Mouse (Mus musculus): ENCODE results near the gene Hist1h1t.
A peak's percentile ranks its signal among the peaks of the same experiment; 100 is the strongest.
"Not testable (repeated sequence)": the region's sequence is repeated elsewhere in the genome, so short reads cannot be mapped to it uniquely, and the experiment has no call there.

Hist1h1t gene

DNA sequence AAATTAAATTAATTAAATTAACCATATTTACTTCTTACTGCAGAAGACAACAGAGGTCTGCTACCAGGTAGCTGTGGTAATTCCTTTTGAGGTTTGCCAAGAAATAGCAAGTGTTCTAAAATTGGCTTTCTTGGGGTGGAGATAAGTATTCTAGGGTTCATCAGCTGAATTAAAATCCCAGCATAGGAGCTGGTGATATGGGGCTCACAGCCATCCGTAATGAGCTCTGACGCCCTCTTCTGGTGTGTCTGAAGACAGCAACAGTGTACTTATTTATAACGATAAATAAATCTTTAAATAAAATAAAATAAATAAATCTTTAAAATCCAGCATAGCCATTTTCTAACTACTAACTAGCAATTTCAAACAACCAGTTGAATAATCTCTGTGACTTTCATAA is 4.2 kb downstream of the Hist1h1t start:
- no peak for DNase-seq (ENCODE audit: low spot score in 2 of 2)

DNA sequence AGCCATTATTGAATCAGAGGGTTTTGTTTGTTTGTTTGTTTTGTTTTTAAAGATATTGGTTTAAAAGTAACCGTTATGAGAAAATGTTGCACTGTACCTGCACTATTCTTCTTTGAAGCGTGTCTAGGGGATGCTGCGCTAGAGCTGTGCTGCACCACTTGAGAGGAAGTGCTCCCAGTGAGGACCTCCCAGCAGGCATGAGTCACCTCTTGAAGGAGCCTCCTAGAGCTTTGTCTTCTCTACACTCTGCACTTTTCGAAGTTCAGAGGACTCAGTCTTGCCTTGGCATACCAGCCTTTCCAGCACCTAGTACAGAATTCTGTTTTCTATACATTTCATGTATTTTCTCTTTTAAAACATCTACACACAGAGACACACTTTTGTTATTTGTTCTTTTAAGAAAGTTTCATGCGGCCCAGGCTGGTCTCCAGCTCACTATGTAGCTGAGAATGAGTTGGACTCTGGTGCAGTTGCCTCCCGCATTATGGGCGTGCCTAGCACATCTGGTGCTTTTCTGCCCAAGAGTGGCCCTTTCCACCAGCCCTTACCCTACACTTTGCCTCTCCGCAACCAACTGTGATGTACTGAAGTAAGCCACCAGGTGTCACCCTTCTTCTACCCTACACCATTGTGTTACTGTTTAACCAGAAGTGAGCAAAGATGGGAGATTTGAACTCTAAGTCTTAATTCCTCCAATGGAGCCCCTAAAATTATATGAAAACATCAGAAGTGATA is 5.3 kb downstream of the Hist1h1t start:
- peak; percentile 78 to 80 for DNase-seq (ENCODE audit: low spot score in 2 of 2)

- DNase-seq (ENCODE audit: low spot score in 2 of 2) = no peak
These were observed 6.6 kb downstream of the Hist1h1t start for GRCm38 (mm10) chr13:23702220-23702619.

DNA sequence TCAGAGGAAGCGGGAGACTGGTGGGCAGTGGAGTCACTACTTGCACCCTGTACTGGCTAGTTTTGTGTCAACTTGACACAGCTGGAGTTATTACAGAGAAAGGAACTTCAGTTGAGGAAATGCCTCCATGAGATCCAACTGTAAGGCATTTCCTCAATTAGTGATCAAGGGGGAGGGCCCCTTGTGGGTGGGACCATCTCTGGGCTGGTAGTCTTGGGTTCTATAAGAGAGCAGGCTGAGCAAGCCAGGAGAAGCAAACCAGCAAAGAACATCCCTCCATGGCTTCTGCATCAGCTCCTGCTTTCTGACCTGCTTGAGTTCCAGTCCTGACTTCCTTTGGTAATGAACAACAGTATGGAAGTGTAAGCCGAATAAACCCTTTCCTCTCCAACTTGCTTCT is 7.2 kb downstream of the Hist1h1t start:
- not testable (repeated sequence) for DNase-seq (ENCODE audit: low spot score in 2 of 2)

- peak in 1 of 2 experiments; percentile 17 for DNase-seq (ENCODE audit: low spot score in 2 of 2)
These were observed 10.2 kb downstream of the Hist1h1t start for GRCm38 (mm10) chr13:23705751-23706356.

GRCm38 (mm10) chr13:23706771-23707170 is 11.2 kb downstream of the Hist1h1t start:
- DNase-seq (ENCODE audit: low spot score in 2 of 2) = peak in 1 of 2 experiments; percentile 15

DNA sequence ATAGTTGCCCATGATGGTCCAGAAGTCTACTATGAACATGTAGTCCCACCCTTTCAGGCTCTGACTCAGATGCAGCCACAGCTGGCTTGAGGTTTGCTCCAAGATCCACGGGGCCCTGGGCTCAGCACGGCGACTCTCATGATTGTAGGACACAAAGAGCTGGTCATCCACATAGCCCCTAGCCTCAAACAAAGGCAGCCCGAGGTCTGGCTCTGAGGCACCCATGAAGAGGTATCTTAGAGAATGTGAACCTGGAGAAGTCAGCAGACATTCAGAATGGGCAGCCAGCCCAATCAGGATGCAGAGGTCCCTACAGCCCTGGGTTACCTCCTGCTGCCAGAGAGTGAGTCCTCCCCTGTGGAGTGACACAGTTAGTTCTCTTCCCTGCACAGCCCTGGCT is 12.4 kb downstream of the Hist1h1t start:
- peak in 1 of 2 experiments; percentile 13 for DNase-seq (ENCODE audit: low spot score in 2 of 2)

DNA sequence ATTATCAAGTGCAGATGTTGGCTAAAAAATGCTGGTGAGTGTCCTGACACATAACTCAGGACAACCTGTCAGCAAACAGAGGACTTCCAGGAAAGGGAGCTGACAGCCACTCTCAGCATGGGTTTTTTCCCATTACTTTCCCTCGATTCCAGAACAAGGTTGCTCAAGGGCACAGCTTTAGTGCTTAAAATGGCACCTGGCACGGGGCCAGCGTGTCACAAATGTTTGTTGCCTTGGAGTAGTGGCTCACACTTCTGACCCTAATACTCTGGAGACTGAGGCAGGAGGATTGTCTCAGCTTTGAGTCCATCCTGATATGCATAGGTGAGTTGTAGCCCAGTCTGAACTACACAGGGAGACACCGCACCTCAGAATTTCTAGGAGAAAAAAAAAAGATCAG is 13.0 kb downstream of the Hist1h1t start:
- peak in 1 of 2 experiments; percentile 12 for DNase-seq (ENCODE audit: low spot score in 2 of 2)

DNA sequence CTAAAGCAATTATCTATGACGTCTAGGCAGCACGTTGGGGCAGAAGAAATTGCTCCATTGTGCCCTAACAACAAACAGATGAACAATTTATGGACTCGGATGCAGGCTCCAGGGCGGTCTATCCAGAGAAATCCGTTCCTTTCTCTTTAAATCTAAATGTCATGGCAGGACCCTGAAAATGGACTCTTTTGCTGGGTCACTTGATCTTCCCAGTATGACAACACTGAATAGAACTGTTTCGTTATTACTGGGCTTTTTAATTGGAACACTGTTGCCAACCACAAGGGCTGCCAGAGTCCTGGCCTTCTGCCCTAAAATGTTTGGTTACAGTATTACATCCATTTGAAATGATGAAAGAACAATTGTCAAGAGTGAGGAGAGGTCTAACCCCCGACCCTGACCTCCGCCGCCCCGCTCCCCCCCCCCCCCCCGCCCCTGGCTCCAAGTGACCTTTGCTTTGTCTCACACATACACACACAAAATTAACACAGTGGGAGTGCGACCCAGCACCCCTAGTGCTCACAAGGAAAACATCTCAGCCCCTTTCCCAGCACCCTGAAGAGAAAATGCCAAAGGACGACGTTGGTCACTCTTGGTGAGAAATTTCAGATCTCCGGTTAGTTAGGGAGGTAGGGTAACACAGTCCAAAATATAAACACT is 14.2 kb downstream of the Hist1h1t start:
- peak in 1 of 2 experiments; percentile 17 for DNase-seq (ENCODE audit: low spot score in 2 of 2)

DNA sequence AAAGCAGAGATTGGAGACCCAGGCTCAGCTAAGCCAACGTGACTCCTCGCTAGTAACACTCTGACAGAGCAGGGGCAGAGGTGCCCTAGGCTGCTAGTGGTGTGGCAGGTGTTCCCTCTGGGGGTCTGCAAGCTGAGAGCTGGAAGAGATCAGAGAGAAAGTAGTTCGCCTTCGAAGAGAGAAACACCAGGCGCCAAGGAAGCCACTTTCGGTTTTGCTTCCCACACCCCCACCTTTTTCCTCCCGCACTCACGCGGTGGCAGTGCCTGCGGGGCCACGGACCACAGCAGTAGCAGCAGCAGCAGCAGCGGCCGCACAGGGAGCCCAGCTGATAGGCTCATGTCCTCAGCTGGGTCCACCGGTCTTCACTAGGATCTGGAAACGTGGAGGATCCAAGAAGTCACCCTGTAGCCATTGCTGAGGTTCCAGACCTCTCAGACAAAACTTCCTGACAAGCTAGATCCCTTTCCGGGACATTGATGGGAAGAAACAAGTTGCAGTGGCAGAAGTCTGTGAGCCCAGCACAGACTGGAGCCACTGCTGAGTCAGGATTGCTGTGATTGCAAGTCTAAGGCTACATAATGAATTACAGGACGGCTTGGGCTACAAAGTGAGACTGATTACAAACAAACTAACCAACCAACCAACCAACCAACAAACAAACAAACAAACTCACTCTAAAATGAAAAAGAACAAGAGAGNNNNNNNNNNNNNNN is 14.9 kb downstream of the Hist1h1t start, which contains the start of gene Hfe:
Gene Hfe (minus strand): TSS at position 481 of the 716 bp plus-strand sequence.
- peak in 1 of 2 experiments; percentile 39 for DNase-seq (ENCODE audit: low spot score in 2 of 2)

DNA sequence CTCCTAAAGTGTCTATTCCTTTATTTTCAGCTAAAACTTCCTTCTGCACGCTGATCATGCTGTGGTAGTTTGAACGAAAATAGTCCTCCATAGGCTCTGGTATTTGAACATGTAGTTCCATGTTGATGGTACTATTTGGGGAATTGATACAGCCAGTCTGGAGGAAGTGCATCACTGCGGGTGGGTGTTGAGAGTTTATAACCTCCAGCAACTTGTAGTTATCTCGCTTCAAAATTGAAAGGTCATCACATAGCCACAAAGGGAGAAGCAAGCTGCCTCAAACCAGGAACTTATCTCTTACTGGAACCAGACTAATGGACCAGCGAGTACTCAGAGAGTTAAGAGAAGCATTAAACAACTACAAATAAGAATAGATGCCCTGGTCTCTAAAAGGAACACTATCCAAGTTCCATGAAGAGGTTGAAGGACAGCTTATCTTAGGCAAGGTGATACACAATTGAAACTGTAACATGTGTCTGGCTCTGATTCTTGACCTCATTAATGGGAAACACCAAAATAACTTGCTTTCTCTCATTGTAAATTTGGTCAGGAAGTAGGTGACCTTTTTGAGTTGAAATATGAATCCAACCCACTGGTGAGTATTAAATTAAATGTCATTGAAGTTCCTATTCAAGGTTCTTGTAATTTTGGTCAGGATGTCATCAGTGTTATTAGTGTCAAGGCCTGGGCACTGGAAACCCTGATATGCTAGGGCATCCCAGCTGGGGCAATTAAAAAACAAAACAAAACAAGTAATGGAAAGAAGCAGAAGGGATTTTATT is 20.8 kb downstream of the Hist1h1t start:
- DNase-seq (ENCODE audit: low spot score in 2 of 2) = no peak

DNA sequence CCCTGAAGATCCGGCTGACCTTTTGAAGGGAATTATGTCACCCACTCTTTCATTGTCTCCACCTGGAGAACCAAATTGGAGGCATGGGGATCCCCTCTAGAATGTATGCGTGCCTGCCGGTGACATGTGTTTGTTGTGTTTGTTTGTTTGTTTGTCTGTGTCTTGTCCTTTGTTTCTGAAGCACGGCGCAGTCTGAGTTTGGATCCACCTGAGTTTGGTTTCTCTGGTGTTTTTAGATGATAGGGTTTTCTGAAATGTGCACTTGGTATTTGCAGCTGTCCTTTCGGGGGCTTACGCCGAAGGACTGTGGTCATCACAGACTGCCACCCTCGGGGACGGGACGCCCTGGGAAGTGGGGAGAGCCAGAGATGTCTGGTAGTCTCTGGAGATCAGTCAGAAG is 21.6 kb downstream of the Hist1h1t start:
- DNase-seq (ENCODE audit: low spot score in 2 of 2) = no peak

GRCm38 (mm10) chr13:23717593-23718245 is 22.1 kb downstream of the Hist1h1t start:
- DNase-seq (ENCODE audit: low spot score in 2 of 2) = not testable (repeated sequence)

- peak in 1 of 2 experiments; percentile 5 for DNase-seq (ENCODE audit: low spot score in 2 of 2)
These were observed 28.6 kb downstream of the Hist1h1t start for GRCm38 (mm10) chr13:23724239-23724638.

DNA sequence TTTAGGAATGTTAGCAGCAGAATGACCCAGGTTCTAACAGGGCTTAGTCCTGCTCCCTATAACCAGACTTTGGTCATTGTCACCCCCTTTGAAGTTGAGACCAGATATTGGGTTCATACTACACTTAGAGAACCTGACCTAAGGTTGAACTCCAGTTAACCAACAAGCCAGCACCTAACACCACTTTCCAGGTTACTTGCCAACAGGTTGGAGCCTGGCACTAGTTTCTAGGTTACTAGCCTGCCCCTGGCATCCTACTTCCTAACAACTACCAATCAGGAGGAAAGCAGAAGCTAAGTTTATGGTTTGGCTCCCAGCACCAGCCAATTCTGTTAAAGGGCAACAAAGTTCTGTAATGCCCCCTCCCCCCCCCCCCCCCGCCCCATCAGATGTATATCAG is 29.6 kb downstream of the Hist1h1t start:
- DNase-seq (ENCODE audit: low spot score in 2 of 2) = peak in 1 of 2 experiments; percentile 5

DNA sequence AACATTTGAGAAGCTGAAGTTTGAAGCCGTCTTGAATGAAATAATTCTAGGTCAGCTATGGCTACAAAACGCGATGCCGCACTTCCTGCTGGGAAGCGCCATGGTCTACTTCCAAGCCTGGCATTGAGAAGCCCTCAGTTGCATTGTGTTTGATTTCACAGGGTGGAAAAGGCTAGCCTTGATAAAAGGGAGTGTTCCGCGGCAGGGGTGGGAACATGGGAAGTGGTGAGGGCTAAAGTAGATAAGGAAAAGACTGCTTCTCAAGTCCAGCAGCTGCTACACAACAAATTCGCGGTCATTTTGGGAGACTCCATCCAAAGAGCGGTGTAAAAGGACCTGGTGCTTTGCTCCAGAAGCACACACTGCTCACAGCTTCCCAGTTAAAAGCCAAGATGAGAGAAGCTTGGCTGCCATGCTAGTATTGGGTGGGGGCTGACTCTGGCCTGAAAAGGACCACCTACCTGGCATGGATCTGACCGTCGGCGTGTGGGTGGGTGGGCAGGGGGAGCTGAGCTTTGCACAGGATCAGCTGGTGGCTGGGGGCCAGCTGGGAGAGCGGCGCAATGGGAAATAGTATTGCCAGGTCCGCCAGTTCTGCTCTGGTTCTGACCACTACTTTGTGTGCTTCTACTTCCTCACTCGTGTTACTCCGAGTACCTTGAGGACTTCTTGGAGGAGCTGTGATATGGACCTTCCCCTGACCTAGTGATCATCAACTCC is 33.0 kb downstream of the Hist1h1t start:
- no peak for DNase-seq (ENCODE audit: low spot score in 2 of 2)

DNA sequence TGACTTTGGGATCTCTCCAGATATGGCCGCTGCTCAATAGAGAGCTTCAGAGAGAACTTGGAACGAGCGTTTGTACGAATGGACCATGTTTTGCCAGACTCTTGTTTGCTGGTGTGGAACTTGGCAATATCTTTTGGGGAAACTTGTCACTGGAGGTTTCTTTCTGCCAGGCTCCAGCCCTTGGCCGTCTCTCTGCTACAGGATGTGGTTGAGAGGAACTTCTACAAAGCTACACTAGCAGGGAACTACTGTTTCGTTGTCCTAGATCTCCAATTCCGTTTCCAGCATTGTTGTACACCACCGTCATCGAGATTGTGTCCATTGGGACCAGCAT is 33.5 kb downstream of the Hist1h1t start:
- peak in 1 of 2 experiments; percentile 26 for DNase-seq (ENCODE audit: low spot score in 2 of 2)

GRCm38 (mm10) chr13:23729706-23730105 is 34.1 kb downstream of the Hist1h1t start:
- no peak for DNase-seq (ENCODE audit: low spot score in 2 of 2)

DNA sequence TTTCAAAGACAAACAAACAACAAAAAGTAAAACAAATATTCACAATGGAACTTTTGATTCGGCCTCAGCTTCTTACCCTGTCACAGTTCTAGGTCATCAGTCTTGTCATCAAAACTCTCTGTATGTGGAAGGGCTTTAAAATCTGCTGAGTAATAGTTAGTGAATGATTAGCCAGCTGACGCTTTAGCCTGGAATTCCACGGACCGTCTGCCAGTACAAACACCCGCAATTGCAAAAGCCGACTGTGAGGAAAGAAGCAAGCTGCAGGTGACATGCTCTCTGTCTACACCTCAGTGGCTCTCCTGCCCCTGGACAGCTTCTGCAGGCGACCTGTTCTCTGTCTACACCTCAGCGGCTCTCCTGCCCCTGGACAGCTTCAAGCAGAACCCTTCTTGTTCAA is 34.9 kb downstream of the Hist1h1t start:
- no peak for DNase-seq (ENCODE audit: low spot score in 2 of 2)

- DNase-seq (ENCODE audit: low spot score in 2 of 2) = no peak
These were observed 36.7 kb downstream of the Hist1h1t start for GRCm38 (mm10) chr13:23732156-23732804.
